Comparison of ENCODE assay signal across 18 mouse cellular contexts in genomic region chr11:79504506-79504905, GRCm38 (mm10). TPM values are rescaled to one million over a fixed set of nuclear protein-coding genes. Genes with fewer than 3 reads are reported as not detected.
DNase-seq lines count a peak whose midpoint lies in the region; ATAC-seq and TF ChIP-seq lines count a peak whose summit lies in the region.
"Had no signal": no experiment of that assay in that cellular context is flagged by ENCODE, and none has a peak within 500 bp of the region (broad histone marks: within the 10 kb centered on the region; RNA-seq: fewer than 3 reads in every experiment).

No protein-coding gene starts in this region.

- TF ChIP-seq POLR2A in olfactory bulb, adult 2 months (IDR thresholded peaks at IDR 0.05; ENCODE audit: insufficient read depth, low read depth, low read length) = no peak

- TF ChIP-seq CTCF in forebrain, postnatal 0 days (IDR thresholded peaks at IDR 0.05; ENCODE audit: low read depth) = no peak
- no peak for TF ChIP-seq CTCF in left cerebral cortex, adult 2 months (IDR thresholded peaks at IDR 0.05)
- no peak for TF ChIP-seq CTCF in midbrain, postnatal 0 days (IDR thresholded peaks at IDR 0.05)
- TF ChIP-seq CTCF in olfactory bulb, adult 2 months (IDR thresholded peaks at IDR 0.05; ENCODE audit: insufficient read depth, low read depth, low read length) = no peak

- H3K4me2 ChIP-seq in forebrain, postnatal 0 days (ENCODE audit: low read depth) = no peak overlapping the region
- H3K4me2 ChIP-seq in forebrain, embryonic 13.5 days = no peak overlapping the region
- H3K4me2 ChIP-seq in midbrain, postnatal 0 days (ENCODE audit: low read depth, low read length, poor library complexity, severe bottlenecking) = no peak overlapping the region
- H3K4me2 ChIP-seq in midbrain, embryonic 16.5 days (ENCODE audit: low read length) = no peak overlapping the region
- H3K4me2 ChIP-seq: embryonic facial prominence, embryonic 12.5 days had no signal

- intact Hi-C loops in left cerebral cortex, adult 2 months (cut with DNase I) = loop anchor here (5.0 kb wide), 1 partner anchor 42 kb away; no protein-coding TSS in a partner anchor
- intact Hi-C loops in left cerebral cortex, postnatal 4 days (cut with DNase I) = no loop called here

- H3K9ac ChIP-seq in forebrain, postnatal 0 days = no peak overlapping the region
- H3K9ac ChIP-seq in forebrain, embryonic 13.5 days = no peak overlapping the region
- no peak overlapping the region for H3K9ac ChIP-seq in midbrain, postnatal 0 days (replicated peaks; ENCODE audit: low read length, poor library complexity, severe bottlenecking)
- H3K9ac ChIP-seq in midbrain, embryonic 16.5 days (ENCODE audit: low read depth, low read length) = no peak overlapping the region
- H3K9ac ChIP-seq: embryonic facial prominence, embryonic 12.5 days had no signal

- H3K4me3 ChIP-seq in forebrain, postnatal 0 days (ENCODE audit: low read depth, low read length) = no peak overlapping the region
- H3K4me3 ChIP-seq in forebrain, embryonic 13.5 days = no peak overlapping the region
- H3K4me3 ChIP-seq in left cerebral cortex, adult 2 months = peak overlapping the region; percentile 66; the same call in 1 of the 2 replicates
- no peak overlapping the region for H3K4me3 ChIP-seq in midbrain, postnatal 0 days (ENCODE audit: low read depth, low read length)
- H3K4me3 ChIP-seq in midbrain, embryonic 16.5 days (ENCODE audit: low read depth, low read length) = no peak overlapping the region
- H3K4me3 ChIP-seq in olfactory bulb, adult 2 months (ENCODE audit: insufficient read depth, low read depth, low read length) = no peak overlapping the region
- H3K4me3 ChIP-seq: embryonic facial prominence, embryonic 10.5 days; embryonic facial prominence, embryonic 12.5 days had no signal

- 0 out of 2 replicates have a peak overlapping the region, but pooled peaks have one; percentile 29 for H3K27ac ChIP-seq in forebrain, postnatal 0 days (ENCODE audit: low read depth, low read length)
- H3K27ac ChIP-seq in forebrain, embryonic 13.5 days = no peak overlapping the region
- peak overlapping the region; percentile 93 for H3K27ac ChIP-seq in left cerebral cortex, adult 2 months
- no peak overlapping the region for H3K27ac ChIP-seq in midbrain, postnatal 0 days (ENCODE audit: low read depth, low read length)
- no peak overlapping the region for H3K27ac ChIP-seq in midbrain, embryonic 16.5 days (ENCODE audit: low read length)
- 0 out of 2 replicates have a peak overlapping the region, but pooled peaks have one; percentile 45 for H3K27ac ChIP-seq in olfactory bulb, adult 2 months (ENCODE audit: insufficient read depth, low read depth, low read length)
- H3K27ac ChIP-seq: embryonic facial prominence, embryonic 10.5 days; embryonic facial prominence, embryonic 12.5 days had no signal

- H3K9me3 ChIP-seq in forebrain, postnatal 0 days (ENCODE audit: low read length) = no peaks in the 10 kb centered on the region
- no peaks in the 10 kb centered on the region for H3K9me3 ChIP-seq in forebrain, embryonic 13.5 days (replicated peaks)
- no peaks in the 10 kb centered on the region for H3K9me3 ChIP-seq in midbrain, postnatal 0 days (ENCODE audit: low read length)
- H3K9me3 ChIP-seq in midbrain, embryonic 16.5 days (replicated peaks; ENCODE audit: control insufficient read depth, low read length, poor library complexity, severe bottlenecking) = no peaks in the 10 kb centered on the region
- H3K9me3 ChIP-seq: embryonic facial prominence, embryonic 10.5 days; embryonic facial prominence, embryonic 12.5 days; G1E had no signal

- no peak for DNase-seq in forebrain, postnatal 0 days
- no peak for DNase-seq in left cerebral cortex, adult 2 months (ENCODE audit: extremely low spot score in 1 of 2, low spot score in 2 of 2)
- no peak for DNase-seq in left cerebral cortex, postnatal 4 days
- peak; percentile 19 for DNase-seq in midbrain, postnatal 0 days (ENCODE audit: low spot score)
- no peak for DNase-seq in right cerebral cortex, postnatal 14 days
- DNase-seq: adrenal gland, adult 2 months; adrenal gland, postnatal 25 days; B cell, adult 2 months; cerebellum, adult 11 months; cerebellum, adult 9-10 months had no signal

- H3K27me3 ChIP-seq in forebrain, postnatal 0 days (ENCODE audit: insufficient read depth, low read length) = no peaks in the 10 kb centered on the region
- no peaks in the 10 kb centered on the region for H3K27me3 ChIP-seq in forebrain, embryonic 13.5 days
- no peaks in the 10 kb centered on the region for H3K27me3 ChIP-seq in midbrain, postnatal 0 days (ENCODE audit: insufficient read depth, low read length)
- no peaks in the 10 kb centered on the region for H3K27me3 ChIP-seq in midbrain, embryonic 16.5 days (ENCODE audit: control insufficient read depth, insufficient read depth, low read depth, low read length)
- H3K27me3 ChIP-seq: CH12.LX; embryonic facial prominence, embryonic 12.5 days had no signal

- H3K4me1 ChIP-seq in forebrain, postnatal 0 days (ENCODE audit: insufficient read depth) = peaks cover 3% of the 10 kb centered on the region; the same call in 1 of the 2 replicates
- peaks cover 29% of the 10 kb centered on the region for H3K4me1 ChIP-seq in forebrain, embryonic 13.5 days
- 0 out of 2 replicates have a peak, but pooled peaks cover 3% of the 10 kb centered on the region for H3K4me1 ChIP-seq in midbrain, postnatal 0 days (ENCODE audit: insufficient read depth, low read length)
- peaks cover 12% of the 10 kb centered on the region for H3K4me1 ChIP-seq in midbrain, embryonic 16.5 days (ENCODE audit: control insufficient read depth, insufficient read depth, low read length)
- peaks cover 3% of the 10 kb centered on the region; the same call in 1 of the 2 replicates for H3K4me1 ChIP-seq in olfactory bulb, adult 2 months (ENCODE audit: control insufficient read depth, insufficient read depth, low read length)
- H3K4me1 ChIP-seq: embryonic facial prominence, embryonic 10.5 days; embryonic facial prominence, embryonic 12.5 days had no signal

- H3K36me3 ChIP-seq in forebrain, postnatal 0 days (ENCODE audit: insufficient read depth) = no peaks in the 10 kb centered on the region
- no peaks in the 10 kb centered on the region for H3K36me3 ChIP-seq in forebrain, embryonic 13.5 days (ENCODE audit: poor library complexity, severe bottlenecking)
- H3K36me3 ChIP-seq in midbrain, postnatal 0 days (ENCODE audit: insufficient read depth, low read length) = no peaks in the 10 kb centered on the region
- H3K36me3 ChIP-seq in midbrain, embryonic 16.5 days (ENCODE audit: control insufficient read depth, insufficient read depth, low read length) = no peaks in the 10 kb centered on the region

- no peak for ATAC-seq in forebrain, postnatal 0 days
- no peak for ATAC-seq in forebrain, embryonic 13.5 days
- ATAC-seq in midbrain, postnatal 0 days (ENCODE audit: low FRiP score) = no peak
- ATAC-seq in midbrain, embryonic 16.5 days = no peak
- ATAC-seq: CD4-positive, CD25-positive, alpha-beta regulatory T cell, adult 4 months had no signal

- WGBS in forebrain, postnatal 0 days = 43% methylated on average over 7 of the region's 7 CpGs
- 60% methylated on average over 7 of the region's 7 CpGs for WGBS in forebrain, embryonic 13.5 days
- WGBS in midbrain, postnatal 0 days = 58% methylated on average over 7 of the region's 7 CpGs
- WGBS in midbrain, embryonic 16.5 days = 59% methylated on average over 7 of the region's 7 CpGs
- WGBS in olfactory bulb, adult 2 months = 38% methylated on average over 7 of the region's 7 CpGs

RNA-seq across cellular contexts. Expression of gene Omg, which starts 0.6 kb away (rescaled TPM):
- total RNA-seq in forebrain, postnatal 0 days (2014; rRNA removed) = 13.8 and 16.5 TPM in 2 replicates
- 18.2 and 21.6 TPM in 2 replicates for polyA plus RNA-seq in forebrain, postnatal 0 days (2015; fragmentation: Nextera tagmentation; extraction: Ambion mirVana)
- 1.1 and 1.5 TPM in 2 replicates for polyA plus RNA-seq in forebrain, embryonic 13.5 days (2015; fragmentation: Nextera tagmentation; extraction: Ambion mirVana)
- 100 to 1,000 TPM in 1 of 2 experiments, 10 to 100 TPM in 1; 95.1 to 116 TPM for total RNA-seq in left cerebral cortex, adult 2 months (2021)
- total RNA-seq in left cerebral cortex, postnatal 4 days (2021) = 10 to 100 TPM; 22.2 to 26.0 TPM
- 20.5 and 31.4 TPM in 2 replicates for total RNA-seq in midbrain, postnatal 0 days (2014; rRNA removed)
- polyA plus RNA-seq in midbrain, postnatal 0 days (2015; fragmentation: Nextera tagmentation; extraction: Ambion mirVana) = 27.2 and 34.3 TPM in 2 replicates
- polyA plus RNA-seq in midbrain, embryonic 16.5 days (2015; fragmentation: Nextera tagmentation; extraction: Ambion mirVana) = 6.2 and 9.8 TPM in 2 replicates
- not detected in 2 replicates for polyA plus RNA-seq in olfactory bulb, adult 2 months (2012; ENCODE audit: insufficient read depth, insufficient read length, low replicate concordance, missing spikeins)
- polyA plus RNA-seq: CD4-positive, CD25-positive, alpha-beta regulatory T cell, adult 4 months; G1E had no signal

RNA-seq across cellular contexts. Expression of gene Evi2b, which starts 19.1 kb away (rescaled TPM):
- total RNA-seq in forebrain, postnatal 0 days (2014; rRNA removed) = 0.23 and 0.24 TPM in 2 replicates
- polyA plus RNA-seq in forebrain, postnatal 0 days (2015; fragmentation: Nextera tagmentation; extraction: Ambion mirVana) = 0.38 and 0.40 TPM in 2 replicates
- 0.18 TPM in 1 of 2 replicates, not detected in the other for polyA plus RNA-seq in forebrain, embryonic 13.5 days (2015; fragmentation: Nextera tagmentation; extraction: Ambion mirVana)
- total RNA-seq in left cerebral cortex, adult 2 months (2021) = under 1 TPM; 0.30 to 0.91 TPM
- total RNA-seq in left cerebral cortex, postnatal 4 days (2021) = under 1 TPM; 0.60 to 0.79 TPM
- total RNA-seq in midbrain, postnatal 0 days (2014; rRNA removed) = 0.77 TPM in 1 of 2 replicates, not detected in the other
- 0.23 and 0.42 TPM in 2 replicates for polyA plus RNA-seq in midbrain, postnatal 0 days (2015; fragmentation: Nextera tagmentation; extraction: Ambion mirVana)
- polyA plus RNA-seq in midbrain, embryonic 16.5 days (2015; fragmentation: Nextera tagmentation; extraction: Ambion mirVana) = not detected in 2 replicates
- polyA plus RNA-seq in olfactory bulb, adult 2 months (2012; ENCODE audit: insufficient read depth, insufficient read length, low replicate concordance, missing spikeins) = not detected in 2 replicates
- polyA plus RNA-seq: embryonic facial prominence, embryonic 10.5 days; embryonic facial prominence, embryonic 12.5 days had no signal

RNA-seq across cellular contexts. Expression of gene Evi2, which starts 25.9 kb away (rescaled TPM):
- total RNA-seq in forebrain, postnatal 0 days (2014; rRNA removed) = not detected in 2 replicates
- 0.05 TPM in 1 of 2 replicates, not detected in the other for polyA plus RNA-seq in forebrain, postnatal 0 days (2015; fragmentation: Nextera tagmentation; extraction: Ambion mirVana)
- polyA plus RNA-seq in forebrain, embryonic 13.5 days (2015; fragmentation: Nextera tagmentation; extraction: Ambion mirVana) = 0.75 and 0.89 TPM in 2 replicates
- total RNA-seq in left cerebral cortex, adult 2 months (2021) = not detected
- total RNA-seq in left cerebral cortex, postnatal 4 days (2021) = not detected
- 0.24 TPM in 1 of 2 replicates, not detected in the other for total RNA-seq in midbrain, postnatal 0 days (2014; rRNA removed)
- 0.26 and 0.28 TPM in 2 replicates for polyA plus RNA-seq in midbrain, postnatal 0 days (2015; fragmentation: Nextera tagmentation; extraction: Ambion mirVana)
- polyA plus RNA-seq in midbrain, embryonic 16.5 days (2015; fragmentation: Nextera tagmentation; extraction: Ambion mirVana) = 0.60 and 0.65 TPM in 2 replicates
- not detected in 2 replicates for polyA plus RNA-seq in olfactory bulb, adult 2 months (2012; ENCODE audit: insufficient read depth, insufficient read length, low replicate concordance, missing spikeins)
- total RNA-seq: adrenal gland, postnatal 25 days had no signal
- polyA plus RNA-seq: G1E had no signal

RNA-seq across cellular contexts. Expression of gene Evi2a, which starts 25.9 kb away (rescaled TPM):
- total RNA-seq in forebrain, postnatal 0 days (2014; rRNA removed) = 2.5 and 2.8 TPM in 2 replicates
- 2.5 and 4.6 TPM in 2 replicates for polyA plus RNA-seq in forebrain, postnatal 0 days (2015; fragmentation: Nextera tagmentation; extraction: Ambion mirVana)
- 2.6 and 2.7 TPM in 2 replicates for polyA plus RNA-seq in forebrain, embryonic 13.5 days (2015; fragmentation: Nextera tagmentation; extraction: Ambion mirVana)
- 10 to 100 TPM; 11.6 TPM for total RNA-seq in left cerebral cortex, adult 2 months (2021)
- total RNA-seq in left cerebral cortex, postnatal 4 days (2021) = 1 to 10 TPM; 1.6 to 3.4 TPM
- total RNA-seq in midbrain, postnatal 0 days (2014; rRNA removed) = 2.3 and 2.7 TPM in 2 replicates
- 4.0 and 4.7 TPM in 2 replicates for polyA plus RNA-seq in midbrain, postnatal 0 days (2015; fragmentation: Nextera tagmentation; extraction: Ambion mirVana)
- 2.8 and 3.1 TPM in 2 replicates for polyA plus RNA-seq in midbrain, embryonic 16.5 days (2015; fragmentation: Nextera tagmentation; extraction: Ambion mirVana)
- polyA plus RNA-seq in olfactory bulb, adult 2 months (2012; ENCODE audit: insufficient read depth, insufficient read length, low replicate concordance, missing spikeins) = not detected in 2 replicates

Comparison
In these comparisons a context has a peak if more than half of its experiments do, and no peak if none do; other contexts are left out.
1. H3K27ac ChIP-seq: peak in forebrain, postnatal 0 days (single experiment), left cerebral cortex, adult 2 months (single experiment) and olfactory bulb, adult 2 months (single experiment); none in forebrain, embryonic 13.5 days (single experiment), midbrain, postnatal 0 days (single experiment) and midbrain, embryonic 16.5 days (single experiment).